Mouse (Mus musculus) kidney, adult 2 months (tissue): ENCODE results near the gene Ctrc. TPM values are rescaled to one million over a fixed set of nuclear protein-coding genes. Genes with fewer than 3 reads are reported as not detected.

Source experiments
- DNase-seq: peaks from one replicate; pipeline ENCODE4 v3.0.0; 2021
- H3K27ac ChIP-seq: fragments of 200-500 bp; 2 replicates; pipeline ENCODE4 v1.5.1; 2012; ENCODE audit warnings: low read depth, low read length, control low read depth, inconsistent platforms; ENCODE audit not compliant: insufficient read depth
- H3K27me3 ChIP-seq: fragments of 200-500 bp; replicated peaks from 2 replicates; pipeline ENCODE4 v1.6.1; 2012; ENCODE audit warnings: mild to moderate bottlenecking, moderate library complexity, low read length, inconsistent platforms; ENCODE audit not compliant: control insufficient read depth, insufficient read depth
- H3K36me3 ChIP-seq: fragments of 200-500 bp; 2 replicates; pipeline ENCODE4 v1.6.1; 2012; ENCODE audit warnings: mild to moderate bottlenecking, moderate library complexity, low read length, inconsistent platforms; ENCODE audit not compliant: control insufficient read depth, insufficient read depth
- H3K4me1 ChIP-seq: fragments of 200-500 bp; 2 replicates; pipeline ENCODE4 v1.6.1; 2011; ENCODE audit warnings: low read length; ENCODE audit not compliant: control insufficient read depth, insufficient read depth
- H3K4me3 ChIP-seq: fragments of 200-500 bp; 2 replicates; pipeline ENCODE4 v1.5.1; 2011; ENCODE audit warnings: mild to moderate bottlenecking, low read depth, low read length, control low read depth; ENCODE audit not compliant: insufficient read depth
- CTCF ChIP-seq: fragments of 200-500 bp; conservative IDR thresholded peaks from 2 replicates; pipeline ENCODE4 v1.5.1; 2011; ENCODE audit warnings: low read depth, mild to moderate bottlenecking, control low read depth, low read length, moderate library complexity, mixed read lengths; ENCODE audit not compliant: insufficient read depth, insufficient read length
- POLR2A ChIP-seq: fragments of 200-500 bp; IDR thresholded peaks from one replicate; pipeline ENCODE4 v1.6.1; 2011; ENCODE audit warnings: low read depth, low read length, control low read depth
- WGBS: fragments of 180-500 bp; shearing (Covaris S2); methylation state at CpG from one replicate; pipeline ENCODE4 v1.1.7; 2018; 5-methylcytosine and 5-hydroxymethylcytosine counted together
- polyA plus RNA-seq: library from polyadenylated mRNA; depleted of rRNA; stranded (reverse); fragments of >200 nt; gene quantifications from 2 replicates; pipeline ENCODE4 v1.2.3, GENCODE M21; 2012; rRNA removed

The Ctrc gene
- 0.10 TPM in 1 of 2 replicates, not detected in the other for polyA plus RNA-seq

DNA sequence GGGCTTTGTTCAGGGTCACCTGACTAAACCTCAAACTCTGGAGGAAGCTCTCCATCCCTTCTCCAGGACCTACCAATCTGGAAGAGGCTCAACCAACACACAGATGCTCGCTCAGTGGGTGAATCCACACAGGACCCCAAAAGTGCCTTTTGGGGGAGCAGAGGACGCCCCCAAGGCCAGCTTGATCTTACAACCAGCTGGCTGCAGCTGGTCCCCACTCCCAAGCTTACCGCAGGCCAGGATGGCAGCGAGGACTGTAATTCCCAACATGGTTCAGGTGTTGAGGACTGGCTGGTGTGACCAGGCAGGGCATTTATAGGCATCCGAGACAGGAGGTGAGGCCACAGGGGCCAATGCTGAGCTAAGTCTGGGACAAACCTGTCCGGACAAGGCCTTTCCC lies at the start of gene Ctrc:
Gene Ctrc (minus strand): TSS at position 361 of the 400 bp plus-strand sequence.
- Histone ChIP-seq H3K27me3 (no peaks in the 10 kb centered on the region), H3K4me1 (no peaks in the 10 kb centered on the region), H3K4me3 (no peak within 1 kb of the TSS), H3K36me3 (no peaks in the 10 kb centered on the region), H3K27ac (no peak within 1 kb of the TSS)
- no peak for DNase-seq
- 83% methylated on average over 6 of the region's 6 CpGs for WGBS
- TF ChIP-seq CTCF (no peak), POLR2A (no peak)

DNA sequence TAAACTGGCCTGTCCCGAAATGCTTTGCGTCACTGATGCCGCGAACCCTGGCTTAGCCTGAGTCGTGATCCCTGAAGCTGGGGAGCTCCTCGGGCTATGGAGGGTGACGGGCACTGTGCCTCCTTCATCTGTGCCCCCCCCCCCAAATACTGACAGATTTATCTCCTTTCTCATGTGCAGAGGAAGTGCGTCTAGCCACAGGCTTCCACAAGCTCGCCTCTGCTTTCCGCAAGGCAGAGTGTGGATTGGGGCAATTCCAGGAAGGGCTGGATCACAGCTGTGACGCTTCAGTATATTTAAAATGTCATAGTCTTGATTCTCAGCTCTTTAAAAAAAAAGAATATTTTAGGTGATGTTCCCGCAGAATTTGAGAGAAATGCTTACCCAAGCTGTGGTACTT lies 49.6 kb upstream of the Ctrc start:
- TF ChIP-seq POLR2A = no peak
- TF ChIP-seq CTCF = no peak
- DNase-seq = peak; percentile 21
- H3K27me3 ChIP-seq = no peaks in the 10 kb centered on the region
- H3K36me3 ChIP-seq = no peaks in the 10 kb centered on the region
- no peak overlapping the region for H3K27ac ChIP-seq
- H3K4me1 ChIP-seq = no peaks in the 10 kb centered on the region
- no peak overlapping the region for H3K4me3 ChIP-seq
- 30% methylated on average over 12 of the region's 12 CpGs for WGBS

GRCm38 (mm10) chr4:141893157-141893784 lies 47.1 kb upstream of the Ctrc start:
- H3K4me3 ChIP-seq = no peak overlapping the region
- TF ChIP-seq POLR2A (no peak), CTCF (no peak)
- no peak overlapping the region for H3K27ac ChIP-seq
- no peaks in the 10 kb centered on the region for H3K36me3 ChIP-seq
- no peaks in the 10 kb centered on the region for H3K27me3 ChIP-seq
- 86% methylated on average over 8 of the region's 8 CpGs for WGBS
- no peaks in the 10 kb centered on the region for H3K4me1 ChIP-seq
- DNase-seq = no peak

GRCm38 (mm10) chr4:141886385-141886968 lies 40.3 kb upstream of the Ctrc start:
- WGBS = 38% methylated on average over 6 of the region's 6 CpGs
- Histone ChIP-seq H3K27ac (no peak overlapping the region), H3K4me3 (no peak overlapping the region), H3K36me3 (no peaks in the 10 kb centered on the region), H3K4me1 (no peaks in the 10 kb centered on the region), H3K27me3 (no peaks in the 10 kb centered on the region)
- no peak for DNase-seq
- no peak for TF ChIP-seq POLR2A
- no peak for TF ChIP-seq CTCF

- DNase-seq = no peak
- Histone ChIP-seq H3K36me3 (no peaks in the 10 kb centered on the region), H3K4me3 (no peak overlapping the region), H3K27ac (no peak overlapping the region), H3K4me1 (no peaks in the 10 kb centered on the region), H3K27me3 (no peaks in the 10 kb centered on the region)
- TF ChIP-seq POLR2A (no peak), CTCF (no peak)
- WGBS = 78% methylated on average over 9 of the region's 9 CpGs
These were observed 39.3 kb upstream of the Ctrc start for GRCm38 (mm10) chr4:141885451-141885850.

- 76% methylated on average over 7 of the region's 7 CpGs for WGBS
- TF ChIP-seq POLR2A (no peak), CTCF (no peak)
- no peaks in the 10 kb centered on the region for H3K27me3 ChIP-seq
- no peak for DNase-seq
- H3K4me3 ChIP-seq = no peak overlapping the region
- no peaks in the 10 kb centered on the region for H3K4me1 ChIP-seq
- H3K36me3 ChIP-seq = no peaks in the 10 kb centered on the region
- no peak overlapping the region for H3K27ac ChIP-seq
These were observed 36.7 kb upstream of the Ctrc start for GRCm38 (mm10) chr4:141882858-141883257.

GRCm38 (mm10) chr4:141881950-141882349 lies 35.8 kb upstream of the Ctrc start:
- no peak for DNase-seq
- H3K4me3 ChIP-seq = no peak overlapping the region

More at GRCm38 (mm10) chr4:141881950-141882349, 35.8 kb upstream of the Ctrc start:
- Histone ChIP-seq H3K27me3 (no peaks in the 10 kb centered on the region), H3K27ac (no peak overlapping the region), H3K36me3 (no peaks in the 10 kb centered on the region), H3K4me1 (no peaks in the 10 kb centered on the region)
- TF ChIP-seq POLR2A (no peak), CTCF (no peak)
- WGBS = 61% methylated on average over 5 of the region's 5 CpGs
